Mouse (Mus musculus) naive thymus-derived CD4-positive, alpha-beta T cell, adult 2 months (primary cell): ENCODE results near the gene R3hdm1.

Source experiments
- DNase-seq: peaks from one replicate; pipeline ENCODE4 v3.0.0-alpha.2; 2011; ENCODE audit warnings: low read depth

Gene R3hdm1

GRCm38 (mm10) chr1:128285136-128285535, 182.0 kb downstream of the R3hdm1 start:
- DNase-seq = no peak
